Mouse (Mus musculus) heart, embryonic 11.5 days (tissue): Measurements from ENCODE around the gene Homer2. TPM values are rescaled to one million over a fixed set of nuclear protein-coding genes. Genes with fewer than 3 reads are reported as not detected.
A peak's percentile ranks its signal among the peaks of the same experiment; 100 is the strongest.

ENCODE experiments used
- ATAC-seq: fragments of 200-750 bp; cut with Nextera tagmentation; replicated peaks from 2 replicates; pipeline ENCODE4 v1.8.0; 2017; ENCODE audit warnings: moderate library complexity; ENCODE audit not compliant: insufficient number of reproducible peaks, low FRiP score, low TSS enrichment
- H3K27ac ChIP-seq: fragments of 300-500 bp; sonication (generic); 2 replicates; pipeline ENCODE4 v1.5.1; 2014; ENCODE audit warnings: mild to moderate bottlenecking, low read depth, low read length
- H3K27me3 ChIP-seq: fragments of 300-500 bp; sonication (generic); 2 replicates; pipeline ENCODE4 v1.6.1; 2014; ENCODE audit warnings: mild to moderate bottlenecking, low read length, mixed read lengths; ENCODE audit not compliant: control insufficient read depth, insufficient read depth
- H3K36me3 ChIP-seq: fragments of 300-500 bp; sonication (generic); 2 replicates; pipeline ENCODE4 v1.6.1; 2014; ENCODE audit warnings: mild to moderate bottlenecking, low read length, moderate library complexity, mixed read lengths; ENCODE audit not compliant: control insufficient read depth, insufficient read depth
- H3K4me1 ChIP-seq: fragments of 300-500 bp; sonication (generic); 2 replicates; pipeline ENCODE4 v1.6.1; 2014; ENCODE audit warnings: low read length; ENCODE audit not compliant: control insufficient read depth, insufficient read depth
- H3K4me2 ChIP-seq: fragments of 300-500 bp; sonication (generic); 2 replicates; pipeline ENCODE4 v1.6.1; 2014; ENCODE audit warnings: mild to moderate bottlenecking, moderate library complexity
- H3K4me3 ChIP-seq: fragments of 300-500 bp; sonication (generic); 2 replicates; pipeline ENCODE4 v1.5.1; 2014; ENCODE audit warnings: low read depth, low read length
- H3K9ac ChIP-seq: fragments of 300-500 bp; sonication (generic); 2 replicates; pipeline ENCODE4 v1.6.1; 2014; ENCODE audit warnings: mild to moderate bottlenecking, low read depth, low read length, moderate library complexity
- H3K9me3 ChIP-seq: fragments of 300-500 bp; sonication (generic); replicated peaks from 2 replicates; pipeline ENCODE4 v1.6.1; 2016; ENCODE audit warnings: low read length; ENCODE audit not compliant: control insufficient read depth
- WGBS: fragments of 180-500 bp; shearing (Covaris S2); extraction: QIAGEN DNeasy Blood & Tissue Kit; methylation state at CpG from one replicate; pipeline ENCODE4 v1.1.7; 2014; ENCODE audit not compliant: insufficient replicate concordance; 5-methylcytosine and 5-hydroxymethylcytosine counted together
- polyA plus RNA-seq: library from polyadenylated mRNA; unstranded; fragments of >200 nt; fragmentation: Nextera tagmentation; extraction: Ambion mirVana; gene quantifications from 2 replicates; pipeline ENCODE4 v1.2.1, GENCODE M21; 2014

Gene Homer2
- polyA plus RNA-seq, 1 experiment from 2014 or later, result 121 TPM

GRCm38 (mm10) chr7:81578413-81578812 is 128.9 kb downstream of the Homer2 start:
- no peak overlapping the region for H3K9ac ChIP-seq
- H3K36me3 ChIP-seq, result peaks cover 5% of the 10 kb centered on the region
- H3K4me3 ChIP-seq, result no peak overlapping the region
- no peaks in the 10 kb centered on the region for H3K27me3 ChIP-seq
- 85% methylated on average over 7 of the region's 7 CpGs for WGBS
- no peak overlapping the region for H3K27ac ChIP-seq
- ATAC-seq, result no peak
- peaks cover 2% of the 10 kb centered on the region; the same call in 1 of the 2 replicates for H3K4me1 ChIP-seq
- no peaks in the 10 kb centered on the region for H3K9me3 ChIP-seq
- no peak overlapping the region for H3K4me2 ChIP-seq

GRCm38 (mm10) chr7:81577872-81578271 is 129.5 kb downstream of the Homer2 start:
- ATAC-seq, result no peak
- WGBS, result 90% methylated on average over 3 of the region's 3 CpGs
- Histone ChIP-seq H3K36me3 (peaks cover 5% of the 10 kb centered on the region), H3K27me3 (no peaks in the 10 kb centered on the region), H3K27ac (no peak overlapping the region), H3K9ac (no peak overlapping the region), H3K4me3 (no peak overlapping the region), H3K4me2 (no peak overlapping the region), H3K9me3 (no peaks in the 10 kb centered on the region), H3K4me1 (peaks cover 5% of the 10 kb centered on the region)

- 92% methylated on average over 10 of the region's 10 CpGs for WGBS
- H3K9me3 ChIP-seq, result no peaks in the 10 kb centered on the region
- no peak overlapping the region for H3K4me3 ChIP-seq
- no peak overlapping the region for H3K4me2 ChIP-seq
- H3K27ac ChIP-seq, result no peak overlapping the region
- no peak overlapping the region for H3K9ac ChIP-seq
- ATAC-seq, result no peak
- H3K27me3 ChIP-seq, result no peaks in the 10 kb centered on the region
- H3K4me1 ChIP-seq, result peaks cover 10% of the 10 kb centered on the region
- peaks cover 5% of the 10 kb centered on the region for H3K36me3 ChIP-seq
Measured at GRCm38 (mm10) chr7:81575606-81576005, 131.7 kb downstream of the Homer2 start.

- Histone ChIP-seq H3K4me1 (peaks cover 10% of the 10 kb centered on the region), H3K9ac (no peak overlapping the region), H3K4me3 (no peak overlapping the region), H3K27ac (no peak overlapping the region), H3K27me3 (no peaks in the 10 kb centered on the region), H3K36me3 (peaks cover 5% of the 10 kb centered on the region), H3K4me2 (no peak overlapping the region), H3K9me3 (no peaks in the 10 kb centered on the region)
- WGBS, result 92% methylated on average over 9 of the region's 9 CpGs
- ATAC-seq, result no peak
Measured at GRCm38 (mm10) chr7:81573821-81574220, 133.5 kb downstream of the Homer2 start.

- H3K4me2 ChIP-seq, result peak overlapping the region; percentile 65
- ATAC-seq, result no peak
- no peaks in the 10 kb centered on the region for H3K9me3 ChIP-seq
- H3K27ac ChIP-seq, result no peak overlapping the region
- no peak overlapping the region for H3K9ac ChIP-seq
- H3K36me3 ChIP-seq, result peaks cover 5% of the 10 kb centered on the region; the same call in 1 of the 2 replicates
- H3K4me1 ChIP-seq, result peaks cover 10% of the 10 kb centered on the region
- WGBS, result 75% methylated on average over 6 of the region's 6 CpGs
- H3K4me3 ChIP-seq, result no peak overlapping the region
- H3K27me3 ChIP-seq, result no peaks in the 10 kb centered on the region
Measured at GRCm38 (mm10) chr7:81573397-81573796, 133.9 kb downstream of the Homer2 start.

GRCm38 (mm10) chr7:81572610-81573268 is 134.6 kb downstream of the Homer2 start:
- Histone ChIP-seq H3K27me3 (no peaks in the 10 kb centered on the region), H3K4me2 (peak overlapping the region; percentile 65), H3K4me3 (peak overlapping the region; percentile 94), H3K4me1 (peaks cover 10% of the 10 kb centered on the region), H3K36me3 (peaks cover under 1% of the 10 kb centered on the region; the same call in 1 of the 2 replicates), H3K9ac (peak overlapping the region; percentile 92; the same call in 1 of the 2 replicates), H3K27ac (no peak overlapping the region), H3K9me3 (no peaks in the 10 kb centered on the region)
- 63% methylated on average over 6 of the region's 6 CpGs for WGBS
- ATAC-seq, result no peak

- peak overlapping the region; percentile 94 for H3K4me3 ChIP-seq
- H3K4me1 ChIP-seq, result peaks cover 14% of the 10 kb centered on the region
- 16% methylated on average over 15 of the region's 15 CpGs for whole genome bisulfite sequencing
- no peaks in the 10 kb centered on the region for H3K36me3 ChIP-seq
- peak overlapping the region; percentile 96 for H3K27ac ChIP-seq
- peak overlapping the region; percentile 65 for H3K4me2 ChIP-seq
- H3K9ac ChIP-seq, result peak overlapping the region; percentile 92
- H3K9me3 ChIP-seq, result no peaks in the 10 kb centered on the region
- no peak for ATAC-seq
- H3K27me3 ChIP-seq, result no peaks in the 10 kb centered on the region
Measured at GRCm38 (mm10) chr7:81571941-81572441, 135.3 kb downstream of the Homer2 start.

GRCm38 (mm10) chr7:81571108-81571940 is 136.0 kb downstream of the Homer2 start, which contains the start of gene Whamm:
Gene Whamm (plus strand): TSS chr7:81571266.
- H3K4me1 ChIP-seq, result peaks cover 14% of the 10 kb centered on the region
- ATAC-seq, result peak; percentile 97
- H3K9me3 ChIP-seq, result no peaks in the 10 kb centered on the region
- peak within 1 kb of the TSS; percentile 92 for H3K9ac ChIP-seq
- no peaks in the 10 kb centered on the region for H3K36me3 ChIP-seq
- H3K27me3 ChIP-seq, result no peaks in the 10 kb centered on the region
- H3K4me2 ChIP-seq, result peak within 1 kb of the TSS; percentile 65
- peak within 1 kb of the TSS; percentile 96 for H3K27ac ChIP-seq
- H3K4me3 ChIP-seq, result peak within 1 kb of the TSS; percentile 94
- under 1% methylated on average over 71 of the region's 96 CpGs for WGBS
